Mouse (Mus musculus) cerebellum, postnatal 36 days (tissue): Measurements from ENCODE around the gene Themis3.

Source experiments
- DNase-seq, 2 experiments: peaks; one replicate each; pipeline ENCODE4 v3.0.0; 2021 to 2022; ENCODE audit warnings: mixed read lengths in 2 of 2

The Themis3 gene

GRCm38 (mm10) chr17:66594435-66594834 lies at the start of gene Themis3:
TSS of gene Themis3 (minus strand) at chr17:66594621.
- no peak for DNase-seq

GRCm38 (mm10) chr17:66637951-66638722 lies 43.7 kb upstream of the Themis3 start:
- DNase-seq: no peak

GRCm38 (mm10) chr17:66619996-66620656 lies 25.7 kb upstream of the Themis3 start:
- no peak for DNase-seq

- no peak for DNase-seq
Observed at GRCm38 (mm10) chr17:66619255-66619826, 24.9 kb upstream of the Themis3 start.

- no peak for DNase-seq
Observed at GRCm38 (mm10) chr17:66610032-66610431, 15.6 kb upstream of the Themis3 start.

GRCm38 (mm10) chr17:66604931-66605330 lies 10.5 kb upstream of the Themis3 start:
- no peak for DNase-seq

- DNase-seq: no peak
Observed at GRCm38 (mm10) chr17:66601171-66601570, 6.8 kb upstream of the Themis3 start.

- DNase-seq: no peak
Observed at GRCm38 (mm10) chr17:66595867-66596266, 1.4 kb upstream of the Themis3 start.

- DNase-seq: no peak
Observed at GRCm38 (mm10) chr17:66595256-66595655, 835 bp upstream of the Themis3 start.

GRCm38 (mm10) chr17:66590353-66591075 lies 3.9 kb downstream of the Themis3 start:
- no peak for DNase-seq

- peak in 1 of 2 experiments; percentile 6 for DNase-seq
Observed at GRCm38 (mm10) chr17:66589864-66590263, 4.6 kb downstream of the Themis3 start.

- DNase-seq: no peak
Observed at GRCm38 (mm10) chr17:66586741-66587140, 7.7 kb downstream of the Themis3 start.

GRCm38 (mm10) chr17:66586078-66586477 lies 8.3 kb downstream of the Themis3 start:
- no peak for DNase-seq

GRCm38 (mm10) chr17:66580990-66581389 lies 13.4 kb downstream of the Themis3 start:
- DNase-seq: no peak

GRCm38 (mm10) chr17:66578007-66578406 lies 16.4 kb downstream of the Themis3 start:
- DNase-seq: peak; percentile 51 to 67

- no peak for DNase-seq
Observed at GRCm38 (mm10) chr17:66577507-66577906, 16.9 kb downstream of the Themis3 start.

GRCm38 (mm10) chr17:66572677-66573060 lies 21.8 kb downstream of the Themis3 start:
- DNase-seq: peak; percentile 8 to 18

GRCm38 (mm10) chr17:66571860-66572676 lies 22.4 kb downstream of the Themis3 start:
- no peak for DNase-seq

GRCm38 (mm10) chr17:66564213-66564612 lies 30.2 kb downstream of the Themis3 start:
- no peak for DNase-seq

GRCm38 (mm10) chr17:66563551-66563950 lies 30.9 kb downstream of the Themis3 start:
- DNase-seq: no peak

GRCm38 (mm10) chr17:66561380-66561779 lies 33.0 kb downstream of the Themis3 start:
- no peak for DNase-seq
